Mouse (Mus musculus) kidney, postnatal 36 days (tissue): ENCODE results near the gene Gm21209.
"Not testable (repeated sequence)": the region's sequence is repeated elsewhere in the genome, so short reads cannot be mapped to it uniquely, and the experiment has no call there.

Experiments used
- DNase-seq, 2 experiments: peaks; one replicate each; pipeline ENCODE4 v3.0.0; 2021 to 2022; ENCODE audit warnings: mixed read lengths in 2 of 2

The Gm21209 gene

DNA sequence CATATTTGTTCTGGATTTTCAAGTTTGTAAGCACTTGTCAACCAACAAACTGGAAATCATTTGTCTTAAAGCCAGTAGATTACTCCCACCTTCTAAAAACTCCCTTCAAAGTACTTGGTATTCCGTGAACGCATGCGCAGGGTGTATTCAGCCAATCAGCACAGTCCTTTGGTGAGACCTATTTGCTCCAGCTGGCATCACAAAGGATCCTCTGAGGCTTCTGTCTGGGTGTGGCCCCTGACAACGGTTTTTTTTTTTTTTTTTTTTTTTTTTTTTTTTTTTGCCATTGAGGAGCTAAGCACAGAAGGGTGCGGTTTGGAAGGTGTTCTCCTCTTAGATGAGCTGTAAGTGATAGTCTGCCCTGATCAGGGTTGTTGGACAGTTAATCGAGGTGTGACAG lies at the start of gene Gm21209:
Gene Gm21209 (plus strand): TSS at position 301 of the 400 bp plus-strand sequence.
- not testable (repeated sequence) for DNase-seq
